Mouse (Mus musculus) C2C12 (cell line): ENCODE results near the gene Camta1.

ENCODE experiments used
- CTCF ChIP-seq: IDR thresholded peaks from one replicate; pipeline ENCODE4 v1.5.1; 2011; ENCODE audit not compliant: control insufficient read depth, insufficient read depth, insufficient read length
- MAX ChIP-seq: IDR thresholded peaks from one replicate; pipeline ENCODE4 v1.6.1; 2011; ENCODE audit warnings: mild to moderate bottlenecking, control low read depth
- MYOD1 ChIP-seq: IDR thresholded peaks from one replicate; pipeline ENCODE4 v1.6.1; 2011; ENCODE audit warnings: low read depth; ENCODE audit not compliant: control insufficient read depth, insufficient read length
- MYOG ChIP-seq: IDR thresholded peaks from one replicate; pipeline ENCODE4 v1.6.1; 2011; ENCODE audit not compliant: control insufficient read depth, insufficient read length; ENCODE audit errors: extremely low read depth
- USF1 ChIP-seq: IDR thresholded peaks from one replicate; pipeline ENCODE4 v1.6.1; 2011; ENCODE audit warnings: low read depth, mild to moderate bottlenecking, control low read depth, moderate library complexity

DNA sequence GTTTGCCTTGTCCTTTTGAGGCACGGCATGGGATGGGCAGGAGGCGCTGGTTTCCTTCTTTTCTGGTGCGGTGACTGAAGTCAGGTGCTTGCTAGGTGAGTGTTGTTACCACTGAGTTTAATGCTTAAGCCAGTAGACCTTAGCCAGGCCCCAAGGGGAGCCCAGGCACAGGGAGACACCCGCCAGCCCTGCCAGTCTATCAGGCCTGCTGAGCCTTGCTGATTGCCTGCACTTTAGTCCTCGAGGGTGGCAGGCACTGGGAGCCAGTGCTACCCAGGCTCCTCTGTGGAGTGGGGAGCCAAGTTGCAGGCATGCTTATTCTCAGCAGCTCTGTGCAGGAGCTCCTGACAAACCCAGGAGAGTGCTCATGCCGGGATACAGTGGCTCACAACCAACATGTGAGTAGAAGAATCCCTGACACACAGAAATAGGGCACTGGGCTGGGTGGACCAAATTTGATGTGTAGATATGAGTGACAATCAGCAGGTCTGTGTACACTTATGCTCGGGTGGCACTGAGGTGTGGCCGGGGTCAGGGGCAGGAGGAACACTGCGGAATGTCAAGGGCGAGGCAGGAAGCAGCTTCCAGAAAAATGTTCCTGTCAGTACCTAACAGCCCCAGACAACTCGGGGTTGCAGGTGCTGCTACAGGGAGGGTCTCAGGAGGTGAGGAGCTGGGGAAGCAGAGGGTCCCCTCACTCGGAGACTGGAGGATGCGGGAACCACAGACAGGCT lies 638.2 kb downstream of the Camta1 start:
- TF ChIP-seq CTCF (no peak), MYOD1 (no peak), USF1 (no peak), MAX (no peak), MYOG (no peak)
